Mouse (Mus musculus): ENCODE measurements at regions not wholly inside any gene's neighbourhood (a gene's known extent, or its start where the extent isn't known, plus 50 kb on each side); places are given as distances from the start of the nearest gene placed in this dataset.

- DNase-seq, result no peak
Observed at GRCm38 (mm10) chr1:183754500-183754899, 258.6 kb upstream of the Dusp10 start.

- no peak for DNase-seq
Observed at GRCm38 (mm10) chr1:183756716-183757115, 256.4 kb upstream of the Dusp10 start.

GRCm38 (mm10) chr1:183763864-183764726 lies 249.0 kb upstream of the Dusp10 start:
- no peak for DNase-seq

GRCm38 (mm10) chr1:183772844-183773243 lies 240.3 kb upstream of the Dusp10 start:
- DNase-seq, result no peak

- DNase-seq, result no peak
Observed at GRCm38 (mm10) chr1:183780180-183780579, 232.9 kb upstream of the Dusp10 start.

- no peak for DNase-seq
Observed at GRCm38 (mm10) chr1:183780779-183781178, 232.3 kb upstream of the Dusp10 start.

- no peak for DNase-seq
Observed at GRCm38 (mm10) chr1:183783440-183784130, 229.5 kb upstream of the Dusp10 start.

- no peak for DNase-seq
Observed at GRCm38 (mm10) chr1:183792230-183792813, 220.8 kb upstream of the Dusp10 start.

GRCm38 (mm10) chr1:183793324-183793723 lies 219.8 kb upstream of the Dusp10 start:
- no peak for DNase-seq

GRCm38 (mm10) chr1:183793913-183794445 lies 219.1 kb upstream of the Dusp10 start:
- no peak for DNase-seq

GRCm38 (mm10) chr1:183802351-183802750 lies 210.8 kb upstream of the Dusp10 start:
- no peak for DNase-seq

GRCm38 (mm10) chr1:183803357-183803756 lies 209.7 kb upstream of the Dusp10 start:
- DNase-seq, result no peak

GRCm38 (mm10) chr1:183803826-183804225 lies 209.3 kb upstream of the Dusp10 start:
- no peak for DNase-seq

- DNase-seq, result no peak
Observed at GRCm38 (mm10) chr1:183804295-183804694, 208.8 kb upstream of the Dusp10 start.

- no peak for DNase-seq
Observed at GRCm38 (mm10) chr1:183806864-183807730, 206.0 kb upstream of the Dusp10 start.

- DNase-seq, result no peak
Observed at GRCm38 (mm10) chr1:183808168-183808567, 204.9 kb upstream of the Dusp10 start.

GRCm38 (mm10) chr1:183820555-183820954 lies 192.5 kb upstream of the Dusp10 start:
- DNase-seq, result peak; percentile 38

- DNase-seq, result no peak
Observed at GRCm38 (mm10) chr1:183826300-183826699, 186.8 kb upstream of the Dusp10 start.

GRCm38 (mm10) chr1:183845135-183845534 lies 168.0 kb upstream of the Dusp10 start:
- no peak for DNase-seq

GRCm38 (mm10) chr1:183853956-183854613 lies 159.0 kb upstream of the Dusp10 start:
- peak; percentile 6 for DNase-seq

GRCm38 (mm10) chr1:183865111-183865510 lies 148.0 kb upstream of the Dusp10 start:
- DNase-seq, result no peak

- DNase-seq, result no peak
Observed at GRCm38 (mm10) chr1:183865586-183865985, 147.5 kb upstream of the Dusp10 start.
